Comparison of ENCODE assay signal across 18 mouse cellular contexts in the genomic region with DNA sequence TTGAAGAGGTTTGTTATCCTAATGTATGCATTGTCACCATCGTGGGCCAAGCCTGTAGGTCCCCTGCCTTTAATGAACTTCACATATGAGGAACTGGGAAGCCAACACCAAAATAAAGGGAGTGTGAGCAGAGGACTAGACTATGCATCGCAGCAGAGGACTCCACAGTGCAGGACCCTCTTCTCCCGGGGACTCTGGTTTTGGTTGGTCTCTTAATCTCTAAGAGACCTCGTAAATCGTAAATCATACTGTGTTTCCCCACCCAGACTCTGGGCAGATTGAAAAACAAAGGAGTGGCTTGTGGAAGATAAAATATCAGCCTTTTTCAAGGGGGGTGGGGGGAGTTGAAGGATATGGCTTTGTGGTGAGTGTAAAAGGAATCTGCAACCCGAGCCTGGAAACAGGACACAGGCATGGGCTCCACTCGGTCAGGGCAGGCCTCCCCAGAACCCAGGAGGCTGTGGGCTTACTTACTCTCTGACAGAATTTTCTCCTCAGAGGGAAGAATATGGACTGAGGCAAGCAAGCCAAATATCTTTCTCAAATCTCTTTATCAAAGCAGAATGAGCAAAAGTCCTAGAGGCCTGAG.
DNase-seq lines count a peak whose midpoint lies in the region; ATAC-seq and TF ChIP-seq lines count a peak whose summit lies in the region.
"Had no signal": no experiment of that assay in that cellular context is flagged by ENCODE, and none has a peak within 500 bp of the region (broad histone marks: within the 10 kb centered on the region; RNA-seq: fewer than 3 reads in every experiment).

No protein-coding gene starts in this region.

- TF ChIP-seq EP300 in heart, adult 2 months (IDR thresholded peaks at IDR 0.05; ENCODE audit: insufficient read depth, low read depth, low read length), result no peak

- no peak overlapping the region for H3K9ac ChIP-seq in heart, adult 2 months (ENCODE audit: low read depth, low read length)
- no peak overlapping the region for H3K9ac ChIP-seq in liver, embryonic 11.5 days (ENCODE audit: low read depth, low read length)
- H3K9ac ChIP-seq in liver, embryonic 12.5 days, result no peak overlapping the region
- H3K9ac ChIP-seq in intestine, embryonic 16.5 days (ENCODE audit: low read depth, low read length), result no peak overlapping the region
- no peak overlapping the region for H3K9ac ChIP-seq in stomach, embryonic 14.5 days (replicated peaks; ENCODE audit: low read depth, low read length)
- no peak overlapping the region for H3K9ac ChIP-seq in hindbrain, embryonic 11.5 days (ENCODE audit: low read depth, low read length)
- H3K9ac ChIP-seq: liver, embryonic 14.5 days had no signal

- H3K4me1 ChIP-seq in heart, adult 2 months (ENCODE audit: control insufficient read depth, insufficient read depth, low read length), result peaks cover 5% of the 10 kb centered on the region
- H3K4me1 ChIP-seq in liver, embryonic 11.5 days (replicated peaks; ENCODE audit: control insufficient read depth, insufficient read depth, low read length), result no peaks in the 10 kb centered on the region
- H3K4me1 ChIP-seq in liver, embryonic 12.5 days, result no peaks in the 10 kb centered on the region
- H3K4me1 ChIP-seq in intestine, embryonic 16.5 days (ENCODE audit: control insufficient read depth, insufficient read depth, low read length), result peaks cover 4% of the 10 kb centered on the region
- no peaks in the 10 kb centered on the region for H3K4me1 ChIP-seq in stomach, embryonic 14.5 days (ENCODE audit: control insufficient read depth, insufficient read depth, low read length)
- no peaks in the 10 kb centered on the region for H3K4me1 ChIP-seq in hindbrain, embryonic 11.5 days (replicated peaks; ENCODE audit: control insufficient read depth, insufficient read depth, low read length)

- ATAC-seq in liver, embryonic 11.5 days (replicated peaks; ENCODE audit: low FRiP score), result 0 out of 2 replicates have a peak, but pooled peaks have one; percentile 15
- ATAC-seq in liver, embryonic 12.5 days, result no peak
- ATAC-seq in intestine, embryonic 16.5 days, result peak; percentile 48
- ATAC-seq in stomach, embryonic 14.5 days (ENCODE audit: insufficient number of reproducible peaks, insufficient read depth, low FRiP score, low read depth), result peak; percentile 60
- no peak for ATAC-seq in frontal cortex, adult (ENCODE audit: low TSS enrichment)
- ATAC-seq in hindbrain, embryonic 11.5 days (ENCODE audit: low FRiP score), result no peak
- ATAC-seq: CD4-positive, CD25-positive, alpha-beta regulatory T cell, adult 4 months had no signal

- intact Hi-C loops in heart, adult 2 months (cut with DNase I), result loop anchor here (5.0 kb wide), 2 partner anchors 92 to 232 kb away; no protein-coding TSS in a partner anchor

- no peaks in the 10 kb centered on the region for H3K9me3 ChIP-seq in liver, embryonic 11.5 days (ENCODE audit: control insufficient read depth, low read length)
- 0 out of 2 replicates have a peak, but pooled peaks cover 5% of the 10 kb centered on the region for H3K9me3 ChIP-seq in liver, embryonic 12.5 days (replicated peaks)
- no peaks in the 10 kb centered on the region for H3K9me3 ChIP-seq in intestine, embryonic 16.5 days (ENCODE audit: control insufficient read depth, low read length)
- H3K9me3 ChIP-seq in stomach, embryonic 14.5 days (ENCODE audit: control insufficient read depth, low read depth, low read length), result 0 out of 2 replicates have a peak, but pooled peaks cover 3% of the 10 kb centered on the region
- H3K9me3 ChIP-seq in hindbrain, embryonic 11.5 days (ENCODE audit: control insufficient read depth, low read length), result no peaks in the 10 kb centered on the region

- WGBS in heart, adult 2 months, result 42% methylated on average over 7 of the region's 7 CpGs
- WGBS in liver, embryonic 11.5 days, result 46% methylated on average over 7 of the region's 7 CpGs
- 49% methylated on average over 7 of the region's 7 CpGs for whole genome bisulfite sequencing in liver, embryonic 12.5 days (ENCODE audit: insufficient replicate concordance)
- WGBS in intestine, embryonic 16.5 days, result 34% methylated on average over 7 of the region's 7 CpGs
- 34% methylated on average over 7 of the region's 7 CpGs for WGBS in stomach, embryonic 14.5 days
- 67% methylated on average over 7 of the region's 7 CpGs for WGBS in hindbrain, embryonic 11.5 days

- peak overlapping the region; percentile 86 for H3K27ac ChIP-seq in heart, adult 2 months
- no peak overlapping the region for H3K27ac ChIP-seq in liver, embryonic 11.5 days (ENCODE audit: low read depth, low read length)
- H3K27ac ChIP-seq in liver, embryonic 12.5 days, result no peak overlapping the region
- no peak overlapping the region for H3K27ac ChIP-seq in intestine, embryonic 16.5 days (ENCODE audit: low read length)
- no peak overlapping the region for H3K27ac ChIP-seq in stomach, embryonic 14.5 days (ENCODE audit: low read length)
- H3K27ac ChIP-seq in hindbrain, embryonic 11.5 days (ENCODE audit: low read depth, low read length), result no peak overlapping the region
- H3K27ac ChIP-seq: forebrain, embryonic 10.5 days; liver, embryonic 14.5 days had no signal

- H3K27me3 ChIP-seq in heart, adult 2 months (ENCODE audit: control insufficient read depth, insufficient read depth, low read length), result no peaks in the 10 kb centered on the region
- no peaks in the 10 kb centered on the region for H3K27me3 ChIP-seq in liver, embryonic 11.5 days (replicated peaks; ENCODE audit: control insufficient read depth, insufficient read depth, low read length)
- no peaks in the 10 kb centered on the region for H3K27me3 ChIP-seq in liver, embryonic 12.5 days (replicated peaks)
- no peaks in the 10 kb centered on the region for H3K27me3 ChIP-seq in intestine, embryonic 16.5 days (replicated peaks; ENCODE audit: control insufficient read depth, insufficient read depth, low read length)
- no peaks in the 10 kb centered on the region for H3K27me3 ChIP-seq in stomach, embryonic 14.5 days (ENCODE audit: control insufficient read depth, insufficient read depth, low read length)
- H3K27me3 ChIP-seq in hindbrain, embryonic 11.5 days (ENCODE audit: control insufficient read depth, insufficient read depth, low read length), result no peaks in the 10 kb centered on the region

- TF ChIP-seq CTCF in heart, adult 2 months (IDR thresholded peaks at IDR 0.05), result no peak

- H3K36me3 ChIP-seq in heart, adult 2 months (ENCODE audit: control insufficient read depth, insufficient read depth, low read length), result peaks cover 2% of the 10 kb centered on the region; the same call in 1 of the 2 replicates
- no peaks in the 10 kb centered on the region for H3K36me3 ChIP-seq in liver, embryonic 11.5 days (ENCODE audit: control insufficient read depth, insufficient read depth, low read length)
- no peaks in the 10 kb centered on the region for H3K36me3 ChIP-seq in liver, embryonic 12.5 days
- no peaks in the 10 kb centered on the region for H3K36me3 ChIP-seq in intestine, embryonic 16.5 days (ENCODE audit: control insufficient read depth, insufficient read depth, low read length)
- H3K36me3 ChIP-seq in stomach, embryonic 14.5 days (ENCODE audit: control insufficient read depth, insufficient read depth, low read length), result no peaks in the 10 kb centered on the region
- H3K36me3 ChIP-seq in hindbrain, embryonic 11.5 days (ENCODE audit: control insufficient read depth, insufficient read depth, low read length), result no peaks in the 10 kb centered on the region
- H3K36me3 ChIP-seq: forebrain, embryonic 10.5 days had no signal

- no peaks in the 10 kb centered on the region for H3K79me2 ChIP-seq in heart, adult 2 months (replicated peaks; ENCODE audit: control insufficient read depth, insufficient read depth, low read length)

- no peak for DNase-seq in heart, adult 2 months
- no peak for DNase-seq in heart, postnatal 4 days
- DNase-seq in liver, embryonic 11.5 days (ENCODE audit: low spot score), result no peak
- DNase-seq in hindbrain, embryonic 11.5 days (ENCODE audit: low spot score), result no peak
- DNase-seq: adrenal gland, adult 2 months; cerebellum, adult 2 months; heart, adult 18-20 months; heart, postnatal 36 days; spleen, adult 18-20 months; thymus, postnatal 36 days had no signal

- no peak overlapping the region for H3K4me2 ChIP-seq in liver, embryonic 11.5 days
- no peak overlapping the region for H3K4me2 ChIP-seq in liver, embryonic 12.5 days
- no peak overlapping the region for H3K4me2 ChIP-seq in intestine, embryonic 16.5 days (ENCODE audit: low read depth, low read length)
- H3K4me2 ChIP-seq in stomach, embryonic 14.5 days (replicated peaks; ENCODE audit: low read depth, low read length), result no peak overlapping the region
- no peak overlapping the region for H3K4me2 ChIP-seq in hindbrain, embryonic 11.5 days (replicated peaks; ENCODE audit: low read depth, low read length)

- TF ChIP-seq POLR2A in heart, adult 2 months (IDR thresholded peaks at IDR 0.05; ENCODE audit: insufficient read depth, low read depth, low read length), result no peak

- no peak overlapping the region for H3K4me3 ChIP-seq in heart, adult 2 months
- no peak overlapping the region for H3K4me3 ChIP-seq in liver, embryonic 11.5 days (ENCODE audit: low read depth, low read length)
- H3K4me3 ChIP-seq in liver, embryonic 12.5 days, result no peak overlapping the region
- no peak overlapping the region for H3K4me3 ChIP-seq in intestine, embryonic 16.5 days (ENCODE audit: low read length)
- no peak overlapping the region for H3K4me3 ChIP-seq in stomach, embryonic 14.5 days (ENCODE audit: low read depth, low read length)
- no peak overlapping the region for H3K4me3 ChIP-seq in hindbrain, embryonic 11.5 days (ENCODE audit: low read depth, low read length)
- H3K4me3 ChIP-seq: forebrain, embryonic 10.5 days; layer of hippocampus, adult 2 months had no signal

Comparison
In these comparisons a context has a peak if more than half of its experiments do, and no peak if none do; other contexts are left out.
1. ATAC-seq: peak in liver, embryonic 11.5 days (single experiment), intestine, embryonic 16.5 days (single experiment) and stomach, embryonic 14.5 days (single experiment); none in liver, embryonic 12.5 days (single experiment), frontal cortex, adult (single experiment) and hindbrain, embryonic 11.5 days (single experiment).